Mouse (Mus musculus) MEL (cell line): ENCODE data around the gene Aatf. TPM values are rescaled to one million over a fixed set of nuclear protein-coding genes. Genes with fewer than 3 reads are reported as not detected.

Source experiments
- DNase-seq: peaks from one replicate; pipeline ENCODE4 v3.0.0; 2011; ENCODE audit warnings: low read depth, low spot score
- H3K27ac ChIP-seq: 2 replicates; pipeline ENCODE4 v1.5.1; 2012; ENCODE audit warnings: low read depth, mild to moderate bottlenecking, control low read depth, low read length, moderate library complexity; ENCODE audit not compliant: control insufficient read depth
- H3K27me3 ChIP-seq, 2 experiments: fragments of 150-350 bp in 1 of 2; sonication (generic) in 1 of 2; 2 replicates each; pipeline ENCODE4 v1.6.1; 2012; ENCODE audit warnings: low read length in 2 of 2, mild to moderate bottlenecking in 2 of 2, improper control_type of control experiment in 1 of 2, moderate library complexity in 1 of 2; ENCODE audit not compliant: insufficient read depth in 2 of 2, control insufficient read depth in 1 of 2
- H3K36me3 ChIP-seq, 2 experiments: 2 replicates each; pipeline ENCODE4 v1.6.1; 2012 to 2014; ENCODE audit warnings: low read length in 2 of 2, improper control_type of control experiment in 1 of 2, inconsistent platforms in 1 of 2, mild to moderate bottlenecking in 1 of 2; ENCODE audit not compliant: insufficient read depth in 2 of 2, control insufficient read depth in 1 of 2
- H3K4me1 ChIP-seq, 2 experiments: fragments of 150-350 bp in 1 of 2; sonication (generic) in 1 of 2; 2 replicates each; pipeline ENCODE4 v1.6.1; 2012; ENCODE audit warnings: low read length in 2 of 2, improper control_type of control experiment in 1 of 2, mild to moderate bottlenecking in 1 of 2; ENCODE audit not compliant: insufficient read depth in 2 of 2, control insufficient read depth in 1 of 2
- H3K4me3 ChIP-seq, 2 experiments: fragments of 150-350 bp in 1 of 2; sonication (generic) in 1 of 2; 2 replicates each; pipeline ENCODE4 v1.5.1; 2012; ENCODE audit warnings: low read depth in 2 of 2, low read length in 2 of 2, mild to moderate bottlenecking in 2 of 2, moderate library complexity in 2 of 2, control low read depth in 1 of 2, improper control_type of control experiment in 1 of 2; ENCODE audit not compliant: control insufficient read depth in 1 of 2, insufficient read depth in 1 of 2
- H3K79me2 ChIP-seq: 2 replicates; pipeline ENCODE4 v1.6.1; 2012; ENCODE audit warnings: mild to moderate bottlenecking, low read length, moderate library complexity; ENCODE audit not compliant: control insufficient read depth, poor library complexity, insufficient read depth
- H3K9ac ChIP-seq: 2 replicates; pipeline ENCODE4 v1.6.1; 2012; ENCODE audit warnings: low read depth, mild to moderate bottlenecking, control low read depth, low read length, moderate library complexity; ENCODE audit not compliant: control insufficient read depth, poor library complexity, severe bottlenecking
- H3K9me3 ChIP-seq: fragments of 150-350 bp; sonication (generic); replicated peaks from 2 replicates; pipeline ENCODE4 v1.6.1; 2012; ENCODE audit warnings: mild to moderate bottlenecking, low read length, improper control_type of control experiment, moderate library complexity; ENCODE audit not compliant: insufficient read depth
- BHLHE40 ChIP-seq: IDR thresholded peaks from 2 replicates; pipeline ENCODE4 v1.6.1; 2012; ENCODE audit warnings: low read depth, mild to moderate bottlenecking, inconsistent platforms, low read length, improper control_type of control experiment, borderline replicate concordance
- CHD1 ChIP-seq: IDR thresholded peaks from 2 replicates; pipeline ENCODE4 v1.6.1; 2012; ENCODE audit warnings: low read depth, mild to moderate bottlenecking, inconsistent platforms, low read length, improper control_type of control experiment
- CHD2 ChIP-seq: IDR thresholded peaks from 2 replicates; pipeline ENCODE4 v1.6.1; 2011; ENCODE audit warnings: low read length, improper control_type of control experiment
- CTCF ChIP-seq, 3 experiments: IDR thresholded peaks in 2 of 3; conservative IDR thresholded peaks in 1 of 3; 2 replicates each; pipeline ENCODE4 v1.5.1; 2011 to 2012; ENCODE audit warnings: low read length in 3 of 3, low read depth in 2 of 3, mild to moderate bottlenecking in 2 of 3, improper control_type of control experiment in 1 of 3, inconsistent platforms in 1 of 3, mixed read lengths in 1 of 3, moderate library complexity in 1 of 3; ENCODE audit not compliant: control insufficient read depth in 1 of 3, insufficient read depth in 1 of 3, poor library complexity in 1 of 3, severe bottlenecking in 1 of 3
- E2F4 ChIP-seq: IDR thresholded peaks from 2 replicates; pipeline ENCODE4 v1.6.1; 2011; ENCODE audit warnings: low read depth, low read length, improper control_type of control experiment, borderline replicate concordance
- ELF1 ChIP-seq: IDR thresholded peaks from 2 replicates; pipeline ENCODE4 v1.6.1; 2014; ENCODE audit warnings: low read depth, mild to moderate bottlenecking, inconsistent platforms, low read length, improper control_type of control experiment, moderate library complexity
- EP300 ChIP-seq, 2 experiments: IDR thresholded peaks; 2 replicates each; pipeline ENCODE4 v1.6.1; 2011; ENCODE audit warnings: improper control_type of control experiment in 2 of 2, low read length in 2 of 2, low read depth in 1 of 2, mild to moderate bottlenecking in 1 of 2
- HCFC1 ChIP-seq: IDR thresholded peaks from 2 replicates; pipeline ENCODE4 v1.6.1; 2012; ENCODE audit warnings: low read depth, mild to moderate bottlenecking, inconsistent platforms, low read length, improper control_type of control experiment, moderate library complexity
- KAT2A ChIP-seq: conservative IDR thresholded peaks from 2 replicates; pipeline ENCODE4 v1.6.1; 2012; ENCODE audit warnings: low read depth, low read length, improper control_type of control experiment, inconsistent platforms
- MAX ChIP-seq: IDR thresholded peaks from 2 replicates; pipeline ENCODE4 v1.6.1; 2011; ENCODE audit warnings: low read length, improper control_type of control experiment
- MAZ ChIP-seq: IDR thresholded peaks from 2 replicates; pipeline ENCODE4 v1.6.1; 2012; ENCODE audit warnings: low read depth, mild to moderate bottlenecking, inconsistent platforms, low read length, improper control_type of control experiment
- MEF2A ChIP-seq: IDR thresholded peaks from 2 replicates; pipeline ENCODE4 v1.6.1; 2014; ENCODE audit warnings: low read depth, mild to moderate bottlenecking, inconsistent platforms, low read length, improper control_type of control experiment; ENCODE audit not compliant: poor library complexity, insufficient replicate concordance, severe bottlenecking; ENCODE audit errors: extremely low read depth
- MXI1 ChIP-seq: IDR thresholded peaks from 2 replicates; pipeline ENCODE4 v1.6.1; 2011; ENCODE audit warnings: mild to moderate bottlenecking, low read depth, low read length, improper control_type of control experiment
- MYB ChIP-seq: IDR thresholded peaks from 2 replicates; pipeline ENCODE4 v1.6.1; 2011; ENCODE audit warnings: mild to moderate bottlenecking, low read depth, low read length, improper control_type of control experiment
- MYC ChIP-seq: IDR thresholded peaks from 2 replicates; pipeline ENCODE4 v1.6.1; 2011; ENCODE audit warnings: low read depth, mild to moderate bottlenecking, low read length, improper control_type of control experiment, moderate library complexity
- NELFE ChIP-seq: IDR thresholded peaks from 2 replicates; pipeline ENCODE4 v1.6.1; 2011; ENCODE audit warnings: low read depth, low read length, improper control_type of control experiment
- NRF1 ChIP-seq: IDR thresholded peaks from 2 replicates; pipeline ENCODE4 v1.6.1; 2014; ENCODE audit warnings: low read depth, mild to moderate bottlenecking, inconsistent platforms, low read length, improper control_type of control experiment, moderate library complexity; ENCODE audit not compliant: poor library complexity, insufficient read depth, severe bottlenecking
- POLR2A ChIP-seq, 2 experiments: IDR thresholded peaks; 2 replicates each; pipeline ENCODE4 v1.6.1; 2011 to 2012; ENCODE audit warnings: low read length in 2 of 2, mild to moderate bottlenecking in 2 of 2, control low read depth in 1 of 2, improper control_type of control experiment in 1 of 2, low read depth in 1 of 2, moderate library complexity in 1 of 2; ENCODE audit not compliant: control insufficient read depth in 1 of 2, insufficient read depth in 1 of 2, poor library complexity in 1 of 2
- POLR2AphosphoS2 ChIP-seq: IDR thresholded peaks from 2 replicates; pipeline ENCODE4 v1.6.1; 2011; ENCODE audit warnings: low read length, improper control_type of control experiment
- POLR2AphosphoS5 ChIP-seq: IDR thresholded peaks from 2 replicates; pipeline ENCODE4 v1.6.1; 2012; ENCODE audit warnings: low read depth, borderline replicate concordance, mild to moderate bottlenecking, inconsistent platforms, low read length, moderate library complexity, mixed read lengths
- RAD21 ChIP-seq: IDR thresholded peaks from 2 replicates; pipeline ENCODE4 v1.6.1; 2011; ENCODE audit warnings: mild to moderate bottlenecking, low read depth, low read length, improper control_type of control experiment
- RCOR1 ChIP-seq: IDR thresholded peaks from 2 replicates; pipeline ENCODE4 v1.6.1; 2012; ENCODE audit warnings: low read depth, mild to moderate bottlenecking, inconsistent platforms, low read length, improper control_type of control experiment
- SIN3A ChIP-seq: IDR thresholded peaks from 2 replicates; pipeline ENCODE4 v1.6.1; 2012; ENCODE audit warnings: low read length, improper control_type of control experiment, inconsistent platforms
- SMC3 ChIP-seq: IDR thresholded peaks from 2 replicates; pipeline ENCODE4 v1.6.1; 2011; ENCODE audit warnings: low read depth, low read length, improper control_type of control experiment
- TAL1 ChIP-seq: IDR thresholded peaks from 2 replicates; pipeline ENCODE4 v1.6.1; 2012; ENCODE audit warnings: mild to moderate bottlenecking, inconsistent platforms, low read length, moderate library complexity, mixed read lengths
- TBP ChIP-seq: IDR thresholded peaks from 2 replicates; pipeline ENCODE4 v1.8.0; 2011; ENCODE audit warnings: low read depth, low read length, improper control_type of control experiment
- TCF12 ChIP-seq: IDR thresholded peaks from 2 replicates; pipeline ENCODE4 v1.6.1; 2014; ENCODE audit warnings: low read depth, mild to moderate bottlenecking, inconsistent platforms, low read length, improper control_type of control experiment, moderate library complexity
- UBTF ChIP-seq: IDR thresholded peaks from 2 replicates; pipeline ENCODE4 v1.6.1; 2012; ENCODE audit warnings: low read depth, mild to moderate bottlenecking, inconsistent platforms, low read length, improper control_type of control experiment, moderate library complexity, borderline replicate concordance; ENCODE audit not compliant: insufficient read depth
- USF1 ChIP-seq: IDR thresholded peaks from 2 replicates; pipeline ENCODE4 v1.6.1; 2014; ENCODE audit warnings: low read depth, mild to moderate bottlenecking, inconsistent platforms, low read length, improper control_type of control experiment, moderate library complexity
- USF2 ChIP-seq, 2 experiments: IDR thresholded peaks; 2 replicates each; pipeline ENCODE4 v1.6.1; 2011 to 2012; ENCODE audit warnings: improper control_type of control experiment in 2 of 2, low read length in 2 of 2, borderline replicate concordance in 1 of 2, inconsistent platforms in 1 of 2, low read depth in 1 of 2, mild to moderate bottlenecking in 1 of 2; ENCODE audit not compliant: insufficient read depth in 1 of 2
- ZC3H11A ChIP-seq: IDR thresholded peaks from 2 replicates; pipeline ENCODE4 v1.6.1; 2012; ENCODE audit warnings: low read depth, mild to moderate bottlenecking, inconsistent platforms, low read length, improper control_type of control experiment
- ZKSCAN1 ChIP-seq: IDR thresholded peaks from 2 replicates; pipeline ENCODE4 v1.6.1; 2012; ENCODE audit warnings: low read depth, mild to moderate bottlenecking, inconsistent platforms, low read length, improper control_type of control experiment, moderate library complexity
- ZMIZ1 ChIP-seq: IDR thresholded peaks from 2 replicates; pipeline ENCODE4 v1.6.1; 2012; ENCODE audit warnings: low read depth, mild to moderate bottlenecking, inconsistent platforms, low read length, improper control_type of control experiment, moderate library complexity
- ZNF384 ChIP-seq: IDR thresholded peaks from 2 replicates; pipeline ENCODE4 v1.6.1; 2012; ENCODE audit warnings: low read depth, mild to moderate bottlenecking, inconsistent platforms, low read length, improper control_type of control experiment
- polyA plus RNA-seq, 2 experiments: library from polyadenylated mRNA; stranded (reverse) in 1 of 2; unstranded in 1 of 2; fragments of >175 nt in 1 of 2; fragments of >200 nt in 1 of 2; gene quantifications; 2 replicates each; pipeline versions ENCODE4 v1.2.1 to v1.2.4; 2012; ENCODE audit warnings: low replicate concordance in 2 of 2, low read depth in 1 of 2; ENCODE audit not compliant: insufficient read length in 2 of 2, insufficient read depth in 1 of 2, missing spikeins in 1 of 2
- total RNA-seq: library from RNA; depleted of rRNA; stranded (reverse); fragments of 300-350 nt; gene quantifications from 2 replicates; pipeline ENCODE4 v1.2.3, GENCODE M21; 2012; rRNA removed

Gene Aatf
- total RNA-seq (213 and 243 TPM in 2 replicates), polyA plus RNA-seq (100 to 1,000 TPM in 1 of 2 experiments, not detected in 1; 187 TPM)

- Histone ChIP-seq H3K9ac (peak within 1 kb of the TSS; percentile 95), H3K27ac (peak within 1 kb of the TSS; percentile 85), H3K36me3 (peaks cover 10 to 31% of the 10 kb centered on the region in 2 experiments), H3K27me3 (no peaks in the 10 kb centered on the region; a peak in 1 of 4 replicates), H3K4me1 (peaks cover 8 to 14% of the 10 kb centered on the region in 2 experiments; a peak in 3 of 4 replicates), H3K79me2 (peaks cover 20% of the 10 kb centered on the region), H3K4me3 (peak within 1 kb of the TSS; percentile 78 to 94), H3K9me3 (no peaks in the 10 kb centered on the region)
- DNase-seq = peak; percentile 99
- TF ChIP-seq MAX (peak; percentile 98), TCF12 (peak; percentile 66; the same call in 1 of the 2 replicates), KAT2A (no peak; the same call in 1 of the 2 replicates), MEF2A (no peak), BHLHE40 (peak; percentile 97), TAL1 (no peak), USF1 (peak; percentile 99), CTCF (IDR thresholded peaks at IDR 0.05 in 2 of 3, conservative IDR thresholded peaks at IDR 0.05 in 1 of 3; ENCODE audit: control insufficient read depth in 1 of 3, insufficient read depth in 1 of 3, low read depth in 2 of 3, low read length in 3 of 3, poor library complexity in 1 of 3, severe bottlenecking in 1 of 3) (no peak), EP300 (IDR thresholded peaks at IDR 0.05; ENCODE audit: low read depth in 1 of 2, low read length in 2 of 2) (peak in 1 of 2 experiments; percentile 15; a peak in 1 of 4 replicates), SIN3A (peak; percentile 97), ZC3H11A (no peak), MAZ (no peak), UBTF (no peak), CHD1 (0 out of 2 replicates have a peak, but pooled peaks have one; percentile 35), HCFC1 (peak; percentile 79), E2F4 (no peak), RAD21 (no peak), MXI1 (peak; percentile 99), USF2 (IDR thresholded peaks at IDR 0.05; ENCODE audit: borderline replicate concordance in 1 of 2, insufficient read depth in 1 of 2, low read depth in 1 of 2, low read length in 2 of 2) (peak; percentile 39 to 88; a peak in 3 of 4 replicates), ZKSCAN1 (no peak), MYB (no peak), POLR2A (IDR thresholded peaks at IDR 0.05; ENCODE audit: control insufficient read depth in 1 of 2, insufficient read depth in 1 of 2, low read depth in 1 of 2, low read length in 2 of 2, poor library complexity in 1 of 2) (peak; percentile 89 to 98), ZMIZ1 (peak; percentile 97), CHD2 (no peak), RCOR1 (no peak), NRF1 (peak; percentile 96), POLR2AphosphoS5 (no peak), ZNF384 (no peak), TBP (peak; percentile 85), SMC3 (no peak; the same call in 1 of the 2 replicates), NELFE (peak; percentile 98), ELF1 (peak; percentile 96), MYC (peak; percentile 96), POLR2AphosphoS2 (peak; percentile 99)
Observed at GRCm38 (mm10) chr11:84513171-84514116, at the start of gene Aatf. TSS of gene Aatf (minus strand) at chr11:84513522.
